Mouse (Mus musculus) mesoderm, embryonic 11.5 days (tissue): ENCODE data around the gene Ing1.

Source experiments
- DNase-seq: peaks from one replicate; pipeline ENCODE4 v3.0.0-alpha.2; 2012; ENCODE audit warnings: low read depth, low spot score

The Ing1 gene

DNA sequence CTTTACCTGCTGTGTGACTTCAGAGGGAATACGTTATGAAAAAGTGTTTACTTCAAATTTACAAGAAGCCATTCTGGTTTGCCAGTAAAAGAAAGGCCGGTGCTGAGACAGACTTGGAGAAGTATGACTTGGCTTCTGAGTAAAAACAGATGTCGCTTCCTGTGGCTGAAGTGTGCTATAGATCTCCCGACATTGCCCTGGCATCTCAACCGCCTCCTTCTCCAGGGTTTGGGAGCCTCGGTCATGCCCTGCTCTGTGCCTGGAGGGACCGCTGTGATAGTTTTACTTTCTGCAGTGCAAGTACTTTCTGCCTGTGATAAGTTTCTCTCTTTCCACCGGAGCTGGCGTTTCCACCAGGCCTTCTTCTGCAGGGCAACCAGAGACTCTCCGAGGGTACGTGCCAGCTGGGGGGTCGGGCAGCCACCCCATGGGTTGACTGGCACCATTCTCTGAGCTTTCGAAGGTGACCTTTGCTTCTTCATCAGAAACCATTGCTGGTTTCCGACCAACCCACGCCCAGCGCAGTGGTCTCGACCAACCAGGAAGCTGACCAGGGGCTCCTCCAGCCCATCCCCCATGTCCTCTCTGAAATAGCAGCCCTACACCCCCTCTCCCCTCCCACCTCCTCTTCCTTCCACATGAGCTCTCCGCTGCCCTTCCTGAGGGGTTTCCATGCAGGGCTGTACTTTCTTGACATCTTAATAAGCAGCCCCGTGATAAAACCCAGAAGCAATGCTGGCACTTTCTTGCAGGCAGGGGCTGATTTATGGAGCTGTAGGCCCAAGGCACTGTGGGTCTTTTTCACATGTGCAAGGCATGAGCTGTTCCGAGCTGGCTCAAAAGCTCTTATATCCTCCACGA is 30.4 kb downstream of the Ing1 start:
- DNase-seq, result peak; percentile 67

DNA sequence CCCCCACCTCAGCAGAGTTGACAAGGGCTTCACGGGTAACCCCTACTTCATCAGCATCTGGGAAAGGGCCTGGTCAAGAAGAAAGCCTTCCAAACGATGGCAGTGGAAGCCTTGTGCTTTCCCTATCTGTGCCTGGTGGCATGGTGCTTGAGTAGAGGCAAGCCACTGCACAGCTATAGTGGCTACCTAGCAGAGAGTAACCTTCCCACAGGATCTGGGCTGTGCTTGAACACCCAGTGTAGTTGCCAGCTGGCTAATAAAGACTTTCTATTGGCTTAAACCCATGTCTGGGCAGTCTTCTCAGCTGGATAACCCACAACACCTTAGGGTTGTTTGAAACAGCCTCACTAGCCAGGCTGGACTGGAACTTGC is 31.0 kb downstream of the Ing1 start:
- DNase-seq, result no peak

DNA sequence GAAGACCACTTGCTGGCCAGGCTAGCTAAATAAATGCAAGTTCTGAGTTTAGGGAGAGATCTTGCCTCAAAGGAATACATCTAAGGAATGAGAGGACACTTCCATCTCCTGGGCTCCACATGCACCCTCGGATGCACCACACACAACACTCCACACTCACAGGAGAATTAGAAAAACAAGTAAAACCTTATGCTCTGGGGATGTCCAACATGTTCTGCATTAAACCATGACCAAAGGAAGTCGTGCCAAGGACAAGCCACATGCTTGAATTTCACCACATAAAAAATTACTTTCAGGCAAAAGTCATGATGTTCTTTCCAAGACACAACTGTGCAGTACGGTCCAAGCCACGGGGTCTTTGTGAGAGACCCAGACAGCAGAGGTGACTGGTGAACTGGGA is 36.5 kb downstream of the Ing1 start:
- no peak for DNase-seq

DNA sequence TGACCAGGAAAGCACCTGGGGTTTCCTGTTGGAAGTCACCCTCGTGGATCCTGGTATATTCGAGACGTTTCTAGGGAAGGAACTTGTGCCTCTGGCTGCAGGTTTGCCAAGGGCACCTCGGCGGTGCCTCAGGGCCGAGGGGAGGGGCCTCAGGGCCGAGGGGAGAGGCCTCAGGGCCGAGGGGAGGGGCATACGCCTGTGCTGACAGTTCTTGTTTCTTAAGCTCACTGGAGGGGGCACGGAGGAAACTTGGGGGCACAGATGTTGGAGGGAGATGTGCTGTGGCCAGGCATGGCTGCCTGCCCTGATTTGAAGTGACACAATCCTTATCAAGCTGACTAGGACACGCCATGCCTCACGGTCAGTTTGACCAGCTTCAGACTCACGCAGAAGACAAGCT is 36.9 kb downstream of the Ing1 start:
- DNase-seq, result no peak

DNA sequence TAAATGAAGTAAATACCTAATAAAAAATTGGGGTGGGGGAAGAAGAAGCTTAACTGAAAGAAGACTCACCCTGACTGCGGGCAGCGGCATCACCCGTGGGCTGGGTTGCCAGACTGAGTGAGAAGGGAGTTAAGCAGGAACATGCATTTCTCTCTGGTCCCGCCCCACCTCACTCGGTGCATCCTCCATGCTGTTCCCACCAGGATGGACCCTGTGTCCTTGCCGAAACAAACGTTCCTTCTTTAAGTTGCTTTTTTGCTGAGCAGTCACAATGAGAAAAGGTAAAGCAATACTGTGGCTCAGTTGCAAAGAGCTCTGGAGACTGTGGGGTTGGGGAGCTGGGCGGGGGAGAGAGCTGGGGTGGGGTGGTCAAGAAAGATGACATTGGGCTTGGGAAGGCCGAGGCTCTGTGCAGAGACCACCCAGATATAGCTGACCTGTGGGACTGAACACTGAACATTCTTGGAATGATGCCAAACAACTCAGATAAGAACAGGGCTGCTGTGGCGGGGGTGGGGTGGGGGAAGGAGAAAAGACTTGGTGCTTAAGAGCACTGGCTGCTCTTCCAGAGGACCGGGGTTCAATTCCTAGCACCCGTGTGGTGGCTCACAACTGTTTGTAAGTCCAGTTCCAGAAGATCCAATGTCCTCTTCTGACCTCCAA is 38.0 kb downstream of the Ing1 start:
- no peak for DNase-seq

DNA sequence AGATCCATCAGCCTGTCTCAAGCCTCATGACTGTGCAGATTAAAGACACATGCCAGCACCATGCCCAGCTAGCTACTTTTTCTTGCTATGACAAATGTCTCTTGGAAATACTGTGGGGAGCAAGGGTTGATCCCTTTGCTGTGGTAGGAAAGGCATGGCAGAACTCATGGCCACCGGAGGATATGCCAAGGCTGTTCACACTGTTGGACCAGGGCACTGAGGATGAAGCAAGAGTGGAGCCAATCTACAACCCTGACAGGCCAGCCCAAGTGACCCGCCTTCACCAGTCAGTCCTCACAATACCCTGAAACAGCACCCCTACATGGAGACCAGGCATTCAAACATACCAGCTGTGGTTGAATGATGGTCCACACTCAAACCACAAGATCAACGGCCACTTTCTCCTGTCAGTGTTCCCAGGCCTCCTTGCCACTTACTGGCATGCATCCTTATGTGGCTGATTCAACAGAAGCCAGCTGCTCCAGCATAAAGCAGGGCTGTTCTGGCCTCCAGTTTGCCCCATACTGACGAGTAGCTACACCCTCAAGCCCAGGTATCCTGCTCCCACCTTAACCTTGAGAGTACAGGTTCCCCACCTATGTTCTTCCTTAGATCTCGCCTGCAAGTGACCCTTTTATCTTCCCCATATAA is 45.1 kb downstream of the Ing1 start:
- DNase-seq, result no peak

DNA sequence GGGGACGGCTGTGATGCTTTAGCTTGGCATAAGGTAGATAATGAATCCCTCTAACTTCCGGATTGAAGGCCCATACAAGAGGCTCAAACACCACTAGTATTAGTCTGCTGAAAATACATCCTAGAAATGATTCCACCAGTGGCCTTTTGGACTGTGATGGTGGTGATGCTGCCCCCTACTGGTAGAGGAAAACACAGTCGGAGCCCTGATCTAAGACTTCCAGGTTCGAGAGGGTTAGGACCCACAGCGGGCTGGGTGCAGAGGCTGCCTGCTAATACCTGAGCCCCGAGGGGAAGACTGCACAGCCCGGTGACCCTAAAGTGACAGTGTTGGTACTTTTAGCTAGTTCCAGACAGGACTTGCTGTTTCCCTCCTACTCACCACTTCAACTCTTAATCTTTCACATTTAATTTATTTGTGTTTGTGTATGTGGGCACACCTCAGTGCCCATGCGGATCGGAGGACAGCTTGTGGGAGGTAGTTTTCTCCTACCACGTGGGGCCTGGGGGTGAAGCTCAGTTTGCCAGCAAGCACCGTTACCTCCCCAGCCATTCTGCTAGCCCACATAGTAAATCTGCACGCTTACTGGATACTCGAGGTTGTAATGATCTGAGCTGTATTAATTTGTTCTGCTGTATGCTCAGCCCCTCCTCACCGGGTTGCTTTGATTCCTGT is 46.8 kb downstream of the Ing1 start:
- DNase-seq, result peak; percentile 81

DNA sequence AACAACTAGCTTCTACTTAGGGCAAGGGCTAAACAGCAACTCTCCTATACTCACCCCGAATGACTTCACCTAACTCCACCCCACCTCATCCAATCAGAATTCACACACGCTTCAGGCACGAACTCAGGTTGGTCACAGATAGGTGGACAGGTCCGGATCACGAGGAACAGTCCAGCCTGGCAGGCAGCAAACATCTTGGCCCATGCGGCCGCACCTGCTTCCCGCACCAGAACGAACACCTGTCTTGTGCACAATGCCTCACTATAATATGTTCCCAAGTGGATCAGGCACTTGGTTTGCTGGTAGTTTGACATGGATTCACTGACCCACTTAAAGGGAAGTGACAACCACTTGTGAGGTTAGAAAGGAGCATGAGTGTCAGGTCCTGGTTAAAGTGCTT is 53.5 kb downstream of the Ing1 start:
- no peak for DNase-seq
